Mouse (Mus musculus): ENCODE data around the gene Rsph1.
"Not testable (repeated sequence)": the region's sequence is repeated elsewhere in the genome, so short reads cannot be mapped to it uniquely, and the experiment has no call there.

Rsph1 gene

DNA sequence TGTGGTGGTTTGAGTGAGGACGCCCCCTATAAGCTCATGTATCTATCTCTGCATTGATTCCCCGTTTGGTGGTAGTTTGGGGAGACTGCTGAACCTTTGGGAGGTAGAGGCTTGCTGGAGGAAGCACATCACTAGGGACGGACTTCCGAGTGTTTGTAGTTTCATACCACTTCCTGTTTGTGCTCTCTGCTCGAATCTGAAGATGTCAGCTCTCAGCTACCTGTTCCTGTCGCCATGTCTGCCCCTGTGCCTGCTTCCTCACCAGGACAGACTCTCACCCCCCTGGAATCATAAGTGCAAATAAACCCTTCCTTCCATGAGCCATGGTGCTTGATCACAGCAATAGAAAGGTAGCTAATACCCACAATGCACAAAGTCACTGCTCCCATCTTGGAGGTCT, 2.0 kb downstream of the Rsph1 start:
- DNase-seq, result no peak

DNA sequence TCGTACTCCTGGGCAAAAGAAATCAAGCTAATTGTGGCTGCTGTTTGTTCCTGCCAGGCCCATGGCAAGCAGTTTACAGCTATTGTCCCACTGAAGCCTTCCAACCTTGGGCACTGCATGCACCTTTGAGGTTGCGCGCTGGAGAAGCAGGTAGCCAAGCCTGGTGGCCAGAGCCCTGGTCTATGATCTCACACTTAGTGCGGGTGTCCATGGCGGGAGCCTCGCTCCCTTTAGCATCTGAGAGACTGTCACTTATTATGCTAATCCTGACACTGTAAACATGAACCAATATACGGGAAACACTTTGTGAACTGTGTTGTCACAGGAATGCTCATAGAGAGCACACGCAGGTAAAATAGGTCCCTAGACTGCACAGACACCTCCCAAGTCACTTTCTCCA, 3.6 kb downstream of the Rsph1 start:
- no peak for DNase-seq

DNA sequence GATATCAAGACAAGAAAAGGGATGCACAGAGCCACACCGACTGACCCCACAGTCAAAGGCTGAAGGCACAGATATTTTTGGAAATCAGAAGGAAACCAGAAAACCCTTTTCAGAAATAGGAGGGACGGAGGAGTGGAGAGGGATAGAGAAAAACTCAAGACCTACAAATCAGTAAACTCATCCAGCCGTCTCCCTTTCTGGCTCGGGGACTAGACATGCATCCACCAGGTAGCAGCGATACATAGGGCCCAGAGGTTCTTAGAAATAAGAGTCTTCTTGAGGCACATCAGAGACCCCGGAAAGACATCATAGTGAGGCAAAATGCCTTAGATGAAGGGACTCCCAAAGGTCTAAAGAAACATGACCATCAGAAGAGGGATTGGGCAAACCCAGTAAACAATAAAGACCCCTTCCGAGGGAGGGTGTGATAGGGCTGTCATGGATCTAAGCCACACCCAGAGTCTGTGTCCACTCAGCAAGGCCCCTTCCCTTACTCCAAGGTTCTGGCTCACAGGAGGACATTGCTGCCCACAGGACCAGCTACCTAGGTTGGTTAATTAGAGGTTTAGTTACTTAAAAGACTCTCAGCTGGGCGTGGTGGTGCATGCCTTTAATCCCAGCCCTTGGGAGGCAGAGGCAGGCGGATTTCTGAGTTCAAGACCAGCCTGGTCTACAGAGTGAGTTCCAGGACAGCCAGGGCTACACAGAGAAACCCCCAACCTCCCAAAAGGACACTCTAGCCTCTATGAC, 4.6 kb downstream of the Rsph1 start:
- DNase-seq, result no peak

DNA sequence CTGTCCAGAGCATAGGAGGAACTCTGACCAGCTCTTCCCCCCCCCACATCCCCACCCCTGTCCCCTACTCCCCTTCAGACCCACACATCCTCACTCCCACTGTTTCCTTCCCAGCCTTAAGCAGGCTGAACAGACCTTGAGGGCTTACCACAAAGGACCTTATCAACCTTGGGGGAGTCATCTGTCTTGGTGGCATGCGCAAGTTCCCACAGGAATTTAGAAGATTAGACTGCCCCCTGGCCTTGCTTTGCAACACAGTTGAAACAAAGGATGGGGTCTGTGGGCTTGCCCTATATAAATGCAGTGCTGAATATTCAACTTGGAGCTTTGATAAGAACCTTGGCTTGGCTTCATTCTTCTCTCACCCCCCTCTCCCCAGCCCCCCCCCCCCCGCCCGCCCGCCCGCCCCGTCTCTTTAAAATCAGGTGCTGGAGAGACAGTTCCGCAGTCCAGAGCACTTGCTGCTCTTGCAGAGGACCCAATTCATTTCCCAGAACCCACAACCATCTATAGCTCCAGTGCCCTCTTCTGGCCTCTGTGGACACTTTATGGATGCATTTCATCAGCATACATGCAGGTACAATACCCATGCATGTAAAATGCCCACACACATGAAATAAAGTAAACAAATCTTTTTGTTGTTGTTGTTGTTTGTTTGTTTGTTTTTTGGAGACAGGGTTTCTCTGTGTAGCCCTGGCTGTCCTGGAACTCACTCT, 5.9 kb downstream of the Rsph1 start:
- DNase-seq, result no peak

DNA sequence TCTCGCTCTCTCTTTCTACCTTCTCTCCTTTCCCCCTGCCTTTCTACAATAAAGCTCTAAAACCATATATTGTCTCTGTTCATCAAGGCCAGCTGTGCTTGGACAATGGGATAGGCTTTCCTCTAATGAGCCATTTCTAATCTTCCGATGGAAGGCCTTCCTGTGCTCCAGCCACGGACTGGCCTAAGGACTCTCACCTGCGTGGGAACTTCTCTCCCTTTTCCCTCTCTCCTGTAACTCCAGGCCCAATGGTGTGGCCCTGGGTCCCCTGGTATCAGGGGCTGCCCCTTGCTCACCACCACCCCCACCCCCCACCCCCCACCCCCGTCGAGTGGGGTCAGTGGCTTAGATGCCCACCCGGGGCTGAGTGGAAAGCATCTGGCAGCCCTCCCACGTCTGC, 6.4 kb downstream of the Rsph1 start:
- DNase-seq, result not testable (repeated sequence)

DNA sequence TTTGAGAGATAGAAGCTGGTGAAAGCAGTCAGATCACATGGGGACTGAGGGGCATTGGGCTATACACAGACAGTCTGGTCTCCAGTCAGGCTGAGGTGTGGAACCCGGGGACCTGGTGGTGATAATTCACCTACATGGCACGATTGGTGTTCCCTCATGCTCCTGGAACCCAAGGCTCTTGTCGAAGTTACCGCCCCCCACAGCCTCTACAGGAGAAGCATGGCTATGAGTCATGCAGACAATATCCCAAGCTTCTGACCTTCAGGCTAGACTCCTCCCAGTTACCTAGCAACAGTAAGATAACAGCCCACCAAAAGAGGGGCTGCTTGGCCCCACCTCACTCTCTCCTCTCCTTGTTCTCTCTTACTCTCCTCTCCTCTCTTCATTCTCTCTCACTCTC, 6.9 kb downstream of the Rsph1 start:
- no peak for DNase-seq

DNA sequence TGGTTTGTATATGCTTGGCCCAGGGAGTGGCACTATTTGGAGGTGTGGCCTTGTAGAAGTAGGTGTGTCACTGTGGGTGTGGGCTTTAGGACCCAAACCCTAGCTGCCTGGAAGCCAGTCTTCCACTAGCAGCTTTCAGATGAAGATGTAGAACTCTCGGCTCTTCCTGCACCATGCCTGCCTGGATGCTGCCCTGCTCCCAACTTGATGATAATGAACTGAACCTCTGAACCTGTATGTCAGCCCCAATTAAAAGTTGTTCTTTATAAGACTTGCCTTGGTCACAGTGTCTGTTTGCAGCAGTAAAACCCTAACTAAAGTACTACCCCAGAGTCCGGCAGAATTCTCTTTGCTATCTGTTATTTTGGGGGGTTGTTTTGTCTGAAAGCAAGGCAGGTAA, 7.4 kb downstream of the Rsph1 start:
- DNase-seq, result no peak

DNA sequence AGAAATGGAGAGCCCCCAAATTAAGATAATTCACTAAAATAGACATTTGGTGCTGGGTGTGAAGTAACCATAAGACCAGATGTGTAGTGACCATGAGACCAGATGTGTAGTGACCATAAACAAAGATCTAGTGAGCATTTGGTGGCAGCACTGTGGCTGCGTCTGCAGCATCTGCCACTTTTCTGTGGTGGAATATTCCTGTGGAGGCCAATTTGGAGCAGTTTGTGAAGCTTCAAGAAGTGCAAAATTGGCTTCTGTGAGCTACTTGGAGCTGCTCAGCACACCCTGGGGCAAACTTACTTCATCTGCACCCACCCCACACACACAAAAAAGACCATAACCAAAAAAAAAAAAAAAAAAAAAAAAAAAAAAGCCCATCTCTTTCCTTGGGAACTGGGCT, 9.2 kb downstream of the Rsph1 start:
- DNase-seq, result no peak

DNA sequence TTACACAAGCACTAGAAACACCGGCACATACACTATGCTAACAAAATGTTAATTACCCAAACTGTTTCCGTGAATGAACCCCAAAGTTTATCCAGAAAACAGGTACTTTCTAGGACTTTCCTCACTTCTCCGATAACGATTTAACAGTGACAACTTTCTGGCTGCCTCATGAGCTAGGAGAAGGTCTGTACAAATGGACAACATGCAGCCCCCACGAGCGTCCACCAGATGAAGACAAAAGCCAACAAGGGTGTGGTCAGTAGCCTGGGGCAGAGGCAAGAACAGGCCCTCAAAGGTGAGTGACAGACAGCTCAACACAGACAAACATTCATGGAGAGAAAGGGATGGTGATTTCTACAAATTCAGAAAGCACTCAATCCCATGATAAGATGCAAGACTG, 9.6 kb downstream of the Rsph1 start:
- DNase-seq, result no peak

DNA sequence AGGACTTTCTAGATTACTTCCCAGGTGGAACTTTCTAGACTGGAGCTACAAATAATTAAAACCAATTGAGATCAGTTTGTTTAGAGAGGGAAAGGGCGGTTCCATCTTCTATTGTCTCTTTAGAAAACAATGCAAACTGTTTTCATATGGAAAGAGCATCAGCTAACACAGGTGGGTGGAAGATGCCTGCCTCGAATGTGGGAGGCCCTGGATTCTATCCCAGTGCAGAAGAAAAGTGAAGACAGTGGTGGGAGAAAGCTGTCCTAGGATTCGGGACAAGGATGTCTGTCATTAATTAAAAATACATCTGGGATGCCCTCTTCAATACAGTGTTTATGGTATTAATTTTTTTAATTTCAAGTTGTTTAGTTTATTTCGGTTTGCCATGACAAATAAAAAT, 10.0 kb downstream of the Rsph1 start:
- DNase-seq, result no peak

DNA sequence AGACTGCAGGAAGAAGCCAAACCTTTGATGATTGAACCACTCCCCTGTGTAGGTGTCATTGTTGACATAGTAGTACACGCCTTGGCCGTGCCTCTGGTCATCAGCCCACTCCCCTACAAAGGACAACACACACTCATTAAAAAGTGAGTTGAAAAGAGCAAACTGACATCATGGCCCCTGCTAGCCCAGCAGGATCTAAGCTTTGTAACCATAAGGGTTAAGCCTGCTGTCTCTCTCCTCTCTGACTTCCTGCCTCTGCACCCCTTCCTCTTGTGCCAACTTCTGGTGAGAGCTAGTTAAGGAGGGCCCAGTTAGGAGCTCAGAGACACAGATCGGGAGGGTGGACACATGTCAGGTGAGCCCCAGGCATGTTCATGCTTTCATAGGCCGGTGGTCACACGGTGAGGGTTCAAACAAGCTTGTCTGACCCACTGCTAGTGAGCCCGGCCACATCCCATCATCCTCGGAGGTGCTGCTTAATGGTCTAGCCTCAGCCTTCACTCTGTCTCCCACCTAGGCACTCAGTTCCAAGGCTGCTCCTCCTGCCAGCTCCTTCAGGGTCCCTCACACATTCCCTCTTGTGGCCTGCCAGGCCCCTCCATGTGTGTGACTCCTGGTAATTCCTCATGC, 10.7 kb downstream of the Rsph1 start:
- DNase-seq, result no peak

DNA sequence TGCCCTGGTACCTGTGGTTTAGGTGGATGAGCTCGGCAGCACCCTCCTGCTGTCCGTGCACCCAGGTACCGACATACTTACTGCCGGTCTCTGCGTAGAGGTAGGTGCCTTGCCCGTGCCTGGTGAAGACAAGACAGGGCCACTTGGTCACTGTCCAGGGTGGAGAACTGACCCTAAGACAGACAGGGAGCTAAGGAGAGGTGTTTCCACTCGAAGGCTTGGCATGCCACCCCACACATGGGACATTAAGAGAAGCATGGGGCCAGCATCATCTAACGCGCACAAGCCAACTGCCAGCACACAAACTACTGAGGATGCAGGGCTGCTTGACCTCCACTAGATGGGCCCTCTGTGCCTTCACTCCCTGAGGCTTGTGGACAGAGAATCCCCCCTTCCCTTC, 11.4 kb downstream of the Rsph1 start:
- no peak for DNase-seq

DNA sequence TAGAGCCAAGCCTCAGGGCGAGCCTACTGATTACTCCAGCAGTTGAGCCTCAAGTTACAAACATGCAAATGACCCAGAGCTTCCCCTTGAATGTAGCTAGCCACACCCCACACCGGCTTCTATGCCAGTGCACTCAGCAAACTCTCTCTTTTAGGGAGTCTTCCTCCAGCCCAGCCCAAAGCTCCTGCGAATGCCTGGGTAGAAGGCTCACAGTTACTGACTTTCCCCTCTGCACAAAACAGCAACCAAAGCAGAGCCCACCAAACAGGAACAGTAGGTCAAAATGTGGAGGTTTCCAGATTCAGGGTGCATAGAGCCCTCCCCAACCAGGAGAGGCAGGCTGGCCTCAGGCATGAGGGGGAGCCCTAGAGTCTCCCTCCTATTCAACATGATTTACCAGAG, 12.0 kb downstream of the Rsph1 start:
- peak in 1 of 2 experiments; percentile 61 for DNase-seq

DNA sequence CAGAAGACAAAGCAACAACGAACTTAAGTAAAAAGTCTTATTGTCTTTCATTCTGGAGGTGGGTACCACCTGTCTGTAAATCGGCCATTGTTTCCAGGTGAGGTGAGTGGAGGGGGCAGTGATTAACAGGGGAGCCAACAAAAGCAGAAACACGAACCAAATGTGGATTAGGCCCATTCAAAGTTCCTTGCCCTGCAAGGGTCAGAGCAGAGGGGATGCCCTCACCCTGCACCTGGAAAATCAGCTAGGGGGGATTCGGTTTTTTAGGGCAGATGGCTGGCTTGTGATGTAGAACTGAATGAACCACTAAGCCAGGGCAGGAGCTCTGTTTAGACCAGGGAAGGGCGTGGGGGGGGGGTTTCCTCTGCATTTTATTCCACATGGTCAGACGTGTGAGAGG, 12.8 kb downstream of the Rsph1 start:
- no peak for DNase-seq

DNA sequence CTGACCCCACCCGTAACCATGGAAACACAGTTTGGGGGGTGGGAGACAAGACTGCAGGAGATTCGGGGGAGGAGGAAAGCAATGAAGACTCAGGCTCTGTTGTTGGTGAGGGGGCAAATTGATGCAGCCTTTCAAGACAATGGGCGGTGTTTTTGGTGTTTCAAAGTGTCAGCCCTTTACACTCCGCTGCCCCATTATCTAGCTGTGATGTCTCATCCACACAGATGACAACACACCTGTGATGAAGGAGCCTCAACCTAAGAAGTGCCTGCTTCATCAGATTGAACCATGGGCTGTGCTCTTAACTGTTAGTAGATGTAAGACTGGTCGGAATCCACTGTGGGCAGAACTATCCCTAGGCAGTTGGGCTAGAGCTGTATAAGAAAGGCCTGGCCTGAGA, 13.4 kb downstream of the Rsph1 start:
- no peak for DNase-seq

DNA sequence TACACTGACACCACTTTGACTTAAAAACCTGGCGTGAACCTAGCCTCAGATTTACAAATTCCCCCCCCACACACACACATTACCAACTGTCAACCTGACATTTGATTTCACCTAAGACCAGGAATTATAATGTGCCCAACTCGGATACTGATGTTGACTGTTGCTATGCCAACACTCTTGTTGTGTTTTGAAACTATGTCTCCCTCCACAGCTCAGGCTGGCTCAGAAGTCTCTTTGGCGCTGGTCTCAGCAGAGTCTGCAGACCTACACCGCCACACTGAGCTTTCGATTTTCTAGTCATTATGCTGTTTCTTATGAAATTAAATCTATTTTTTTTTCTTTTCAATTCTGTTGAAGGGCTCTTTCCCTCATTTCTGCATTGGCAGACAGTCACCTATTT, 14.5 kb downstream of the Rsph1 start:
- peak in 1 of 2 experiments; percentile 56 for DNase-seq

DNA sequence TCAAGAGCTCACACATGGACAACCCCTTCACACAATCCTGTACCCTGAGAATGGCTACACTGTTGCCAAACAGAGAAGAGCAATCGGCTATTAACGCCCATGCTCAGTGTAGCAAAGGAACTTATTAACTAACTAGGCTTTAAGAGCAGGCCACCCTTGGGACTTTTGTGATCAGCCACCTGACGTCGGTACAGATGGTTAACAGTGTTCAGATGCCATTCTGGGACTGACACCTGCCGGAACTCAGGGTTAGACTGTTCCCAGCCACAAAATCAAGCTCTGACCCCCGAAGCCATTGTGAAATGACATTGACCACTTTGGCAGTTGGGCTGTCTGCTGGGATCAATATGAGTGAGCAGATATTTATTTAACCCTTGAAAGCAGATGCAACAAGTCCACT, 15.8 kb downstream of the Rsph1 start:
- DNase-seq, result no peak

DNA sequence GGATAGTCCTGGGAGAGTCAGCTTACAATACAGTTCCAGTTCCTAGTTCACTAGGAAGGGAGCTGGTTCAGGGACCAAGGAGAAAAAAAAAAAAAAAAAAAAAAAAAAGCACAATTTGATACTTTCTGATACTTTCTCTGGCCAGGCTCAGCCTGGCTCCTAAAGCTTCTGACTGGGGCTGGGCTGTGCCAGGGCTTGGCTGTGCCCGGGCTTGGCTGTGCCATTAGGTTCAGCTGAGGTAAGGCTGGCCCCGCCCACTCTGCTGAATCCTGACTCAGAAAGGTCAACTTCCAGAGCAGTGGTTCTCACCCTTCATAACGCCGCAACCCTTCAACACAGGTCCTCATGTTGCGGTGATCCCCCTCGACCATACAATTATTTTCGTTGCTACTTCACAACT, 16.8 kb downstream of the Rsph1 start:
- DNase-seq, result peak; percentile 77 to 79

DNA sequence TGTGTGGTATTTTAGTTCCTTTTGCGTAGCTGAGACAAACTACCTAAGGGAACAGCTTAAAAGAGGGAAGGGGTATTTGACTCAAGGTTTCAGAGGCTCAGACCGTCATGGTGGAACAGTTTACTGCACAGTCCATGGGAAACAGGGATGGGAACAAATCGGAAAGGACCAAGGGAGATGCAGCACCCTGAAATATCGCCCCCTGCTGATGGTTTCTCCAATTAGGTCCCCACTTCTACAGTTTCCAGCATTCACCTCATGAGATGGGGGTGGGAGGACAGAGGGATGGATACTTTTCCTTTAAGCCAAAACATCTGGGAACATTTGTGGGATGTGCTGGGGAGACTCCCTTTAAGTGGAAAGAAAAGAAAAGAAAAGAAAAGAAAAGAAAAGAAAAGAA, 17.4 kb downstream of the Rsph1 start:
- DNase-seq, result no peak

DNA sequence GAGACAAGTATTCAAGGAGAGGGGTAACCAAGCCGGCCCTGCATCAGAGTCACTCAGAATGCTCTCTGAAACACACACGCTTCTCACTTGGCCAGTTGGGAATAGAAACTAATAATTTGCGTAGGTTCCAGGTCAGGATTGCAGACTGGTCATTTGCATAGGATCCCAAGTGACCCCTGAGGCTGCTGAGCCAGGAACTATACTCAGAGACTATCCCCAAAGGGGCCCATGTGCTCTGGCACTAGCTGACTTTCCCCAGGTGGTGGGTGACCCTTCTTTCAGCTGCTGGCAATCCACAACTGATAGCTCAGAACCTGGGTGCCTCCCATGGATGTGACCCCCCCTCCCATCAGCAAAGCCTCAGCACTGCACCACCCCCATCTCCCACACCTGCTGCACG, 18.0 kb downstream of the Rsph1 start:
- DNase-seq, result no peak

DNA sequence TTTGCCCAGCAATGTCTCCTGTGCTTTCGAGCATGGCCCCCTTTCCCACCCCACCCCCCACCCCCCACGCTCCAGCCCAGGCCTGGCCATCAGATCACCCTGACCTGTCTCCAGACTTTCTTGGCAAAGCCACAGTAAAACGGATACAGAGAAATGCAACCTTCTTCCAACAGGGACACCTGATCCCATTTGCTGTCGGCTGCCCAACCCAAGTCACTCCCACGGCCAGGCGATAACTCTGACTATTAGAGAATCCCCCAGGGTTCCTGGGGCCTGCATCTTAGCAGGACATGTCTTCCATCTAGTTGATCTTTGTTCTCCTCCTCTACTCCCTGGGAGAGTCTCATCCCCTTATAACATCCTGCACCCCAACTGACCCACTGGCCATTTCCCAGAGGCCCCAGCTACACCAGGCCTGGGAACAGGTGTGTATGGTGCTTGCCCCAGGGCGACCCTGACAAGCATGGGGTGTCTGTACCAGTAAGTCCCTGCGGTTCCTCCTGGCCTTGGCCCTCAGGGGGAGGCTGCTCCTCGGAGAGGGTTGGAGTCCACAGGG, 18.8 kb downstream of the Rsph1 start:
- no peak for DNase-seq

DNA sequence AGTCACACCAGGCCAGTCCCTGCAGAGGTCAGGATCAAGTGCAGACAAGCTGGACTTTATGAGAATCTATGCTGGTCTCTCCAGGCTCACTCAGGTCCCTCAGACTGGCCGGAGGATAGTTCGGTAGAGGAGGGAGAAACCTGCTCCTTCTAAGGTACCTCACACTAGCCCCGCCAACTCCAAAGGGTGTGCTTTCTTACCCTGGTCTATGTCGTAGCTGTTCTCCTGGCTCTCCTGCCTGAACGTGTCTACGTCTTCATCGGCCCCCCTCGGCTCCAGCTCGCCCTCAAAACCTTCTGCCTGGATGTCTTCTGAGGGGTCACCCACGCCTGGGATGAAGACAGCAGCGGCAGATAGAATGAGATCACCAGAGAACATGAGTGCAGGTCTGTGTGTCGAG, 19.3 kb downstream of the Rsph1 start:
- no peak for DNase-seq

DNA sequence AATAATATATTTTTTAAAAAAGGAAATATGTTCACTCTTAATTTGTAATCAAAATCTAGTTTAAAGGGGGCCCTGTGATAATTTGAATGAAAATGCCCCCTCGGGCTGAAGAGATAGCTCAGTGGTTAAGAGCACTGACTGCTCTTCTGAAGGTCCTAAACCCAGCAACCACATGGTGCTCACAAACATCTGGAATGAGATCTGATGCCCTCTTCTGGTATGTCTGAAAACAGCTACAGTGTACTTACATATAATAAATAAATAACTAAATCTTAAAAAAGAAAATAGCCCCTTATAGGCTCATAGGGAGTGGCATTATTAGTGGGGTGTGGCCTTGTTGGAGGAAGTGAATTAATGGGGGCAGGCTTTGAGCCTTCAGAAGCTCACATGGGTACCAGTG, 20.0 kb downstream of the Rsph1 start:
- DNase-seq, result no peak

DNA sequence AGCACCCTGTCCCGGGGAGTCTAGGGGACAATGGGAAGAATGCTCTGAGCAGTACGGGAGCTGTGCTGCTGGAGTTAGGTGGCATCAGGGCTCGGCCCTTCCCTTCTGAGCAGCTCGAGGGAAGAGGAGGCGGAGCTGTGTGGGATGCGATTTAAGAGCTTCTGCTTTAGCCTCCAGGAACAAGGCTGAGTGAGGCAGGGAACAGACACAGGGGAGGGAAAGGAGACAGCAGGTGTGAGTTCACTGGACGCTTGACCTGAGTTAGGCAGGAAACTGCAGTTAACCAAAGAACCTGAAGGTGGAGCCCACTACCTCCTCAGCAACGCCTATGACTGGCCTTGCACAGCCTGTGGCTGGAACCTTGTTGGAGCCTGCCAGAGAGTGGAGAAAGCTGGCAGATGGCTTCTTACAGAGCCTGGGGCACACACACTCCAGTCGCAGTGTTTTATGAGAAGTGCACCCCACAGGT, 22.7 kb downstream of the Rsph1 start:
- peak; percentile 77 to 83 for DNase-seq

Data from lung, adult 18-20 months (tissue).